Mouse (Mus musculus) heart, embryonic 14.5 days (tissue): ENCODE results near the gene Acad12. TPM values are rescaled to one million over a fixed set of nuclear protein-coding genes. Genes with fewer than 3 reads are reported as not detected.

Experiments
- ATAC-seq: fragments of 200-750 bp; cut with Nextera tagmentation; 2 replicates; pipeline ENCODE4 v1.8.0; 2017; ENCODE audit warnings: low read depth, moderate TSS enrichment; ENCODE audit not compliant: insufficient number of reproducible peaks, insufficient read depth, low FRiP score
- H3K27ac ChIP-seq, 2 experiments: fragments of 200-500 bp in 1 of 2; fragments of 300-500 bp in 1 of 2; sonication (generic) in 1 of 2; replicated peaks in 1 of 2; 2 replicates each; pipeline ENCODE4 v1.5.1; 2012 to 2014; ENCODE audit warnings: low read depth in 2 of 2, low read length in 2 of 2, control low read depth in 1 of 2, mild to moderate bottlenecking in 1 of 2, mixed read lengths in 1 of 2; ENCODE audit not compliant: control insufficient read depth in 1 of 2, insufficient read depth in 1 of 2
- H3K27me3 ChIP-seq: fragments of 300-500 bp; sonication (generic); 2 replicates; pipeline ENCODE4 v1.6.1; 2014; ENCODE audit warnings: mild to moderate bottlenecking, low read length, control low read depth; ENCODE audit not compliant: control insufficient read depth, insufficient read depth
- H3K36me3 ChIP-seq: fragments of 300-500 bp; sonication (generic); 2 replicates; pipeline ENCODE4 v1.6.1; 2014; ENCODE audit warnings: mild to moderate bottlenecking, control low read depth, low read length, mixed read lengths; ENCODE audit not compliant: control insufficient read depth, insufficient read depth
- H3K4me1 ChIP-seq, 2 experiments: fragments of 200-500 bp in 1 of 2; fragments of 300-500 bp in 1 of 2; sonication (generic) in 1 of 2; 2 replicates each; pipeline ENCODE4 v1.6.1; 2012 to 2014; ENCODE audit warnings: low read length in 2 of 2, control low read depth in 1 of 2, mixed read lengths in 1 of 2; ENCODE audit not compliant: control insufficient read depth in 2 of 2, insufficient read depth in 2 of 2
- H3K4me2 ChIP-seq: fragments of 300-500 bp; sonication (generic); 2 replicates; pipeline ENCODE4 v1.6.1; 2014; ENCODE audit warnings: mild to moderate bottlenecking, low read length
- H3K4me3 ChIP-seq, 2 experiments: fragments of 200-500 bp in 1 of 2; fragments of 300-500 bp in 1 of 2; sonication (generic) in 1 of 2; 2 replicates each; pipeline ENCODE4 v1.5.1; 2012 to 2014; ENCODE audit warnings: low read length in 2 of 2, mild to moderate bottlenecking in 2 of 2, control low read depth in 1 of 2, low read depth in 1 of 2, moderate library complexity in 1 of 2; ENCODE audit not compliant: control insufficient read depth in 1 of 2, insufficient read depth in 1 of 2
- H3K9ac ChIP-seq: fragments of 300-500 bp; sonication (generic); 2 replicates; pipeline ENCODE4 v1.6.1; 2014; ENCODE audit warnings: mild to moderate bottlenecking, low read length
- H3K9me3 ChIP-seq: fragments of 300-500 bp; sonication (generic); 2 replicates; pipeline ENCODE4 v1.6.1; 2016; ENCODE audit warnings: low read length, control low read depth; ENCODE audit not compliant: control insufficient read depth
- WGBS: fragments of 180-500 bp; shearing (Covaris S2); extraction: QIAGEN DNeasy Blood & Tissue Kit; methylation state at CpG from one replicate; pipeline ENCODE4 v1.1.7; 2014; 5-methylcytosine and 5-hydroxymethylcytosine counted together
- polyA plus RNA-seq: library from polyadenylated mRNA; unstranded; fragments of >200 nt; fragmentation: Nextera tagmentation; extraction: Ambion mirVana; gene quantifications from 2 replicates; pipeline ENCODE4 v1.2.1, GENCODE M21; 2014

Acad12 gene
- polyA plus RNA-seq, 1 experiment from 2014 or later: 7.3 TPM

DNA sequence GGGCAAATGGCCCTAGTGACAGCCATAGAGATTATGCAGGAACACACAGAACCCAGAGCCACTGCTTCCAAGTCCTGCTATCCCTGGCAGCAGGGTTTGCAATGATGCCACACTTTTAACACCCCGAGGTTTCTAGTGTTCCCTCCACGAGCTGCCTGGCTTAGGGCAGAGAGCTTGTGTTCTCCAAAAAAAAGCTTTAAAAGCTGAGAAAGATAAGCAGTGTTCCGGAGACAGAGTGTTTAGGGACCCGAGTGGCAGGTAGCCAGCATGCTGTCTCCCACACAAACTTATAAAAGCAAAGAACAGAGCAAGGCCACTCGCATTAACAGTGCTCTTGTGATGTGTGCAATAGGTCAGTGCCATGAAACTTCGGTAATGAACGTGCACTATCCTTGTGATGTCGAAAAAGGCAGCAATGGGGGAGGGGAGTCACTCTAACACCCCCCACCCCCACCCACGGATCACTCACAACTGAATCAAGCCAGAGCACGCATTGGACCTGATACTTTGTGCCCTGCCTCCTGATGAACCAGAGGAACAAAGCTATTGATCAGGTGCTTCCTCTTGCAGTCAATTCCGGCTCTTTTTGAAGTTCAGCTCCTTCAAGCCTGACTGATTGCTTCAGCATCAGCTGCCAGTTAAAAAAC is 27.2 kb downstream of the Acad12 start:
- no peaks in the 10 kb centered on the region for H3K9me3 ChIP-seq
- 0 out of 4 replicates have a peak overlapping the region, but pooled peaks of 1 of the 2 experiments have one; percentile 6 for H3K27ac ChIP-seq
- H3K27me3 ChIP-seq: no peaks in the 10 kb centered on the region
- H3K4me2 ChIP-seq: peak overlapping the region; percentile 97; the same call in 1 of the 2 replicates
- 51% methylated on average over 11 of the region's 11 CpGs for WGBS
- H3K4me1 ChIP-seq: peaks cover 18 to 27% of the 10 kb centered on the region in 2 experiments
- no peak overlapping the region for H3K9ac ChIP-seq
- no peak for ATAC-seq
- H3K4me3 ChIP-seq: no peak overlapping the region
- H3K36me3 ChIP-seq: no peaks in the 10 kb centered on the region

DNA sequence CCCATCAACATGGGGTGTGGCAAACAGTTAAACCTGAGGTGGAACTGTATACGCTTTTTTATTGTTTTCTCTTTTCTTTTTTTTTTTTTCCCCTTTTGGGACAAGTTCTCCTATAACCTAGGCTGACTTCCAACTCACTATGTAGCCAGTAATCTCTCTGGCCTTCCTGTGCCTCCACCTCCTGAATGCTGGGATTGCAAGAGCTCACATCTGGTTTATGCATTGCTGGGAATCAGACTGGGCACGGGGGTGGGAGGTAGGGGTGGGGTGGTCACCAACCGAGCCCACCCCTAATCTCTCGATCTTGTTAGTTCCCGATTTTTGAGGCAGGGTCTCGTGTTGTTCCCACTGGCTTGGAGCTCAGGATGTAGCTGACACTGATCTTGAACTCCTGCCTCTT is 28.8 kb downstream of the Acad12 start:
- no peak for ATAC-seq
- H3K4me1 ChIP-seq: peaks cover 13 to 23% of the 10 kb centered on the region in 2 experiments
- H3K4me2 ChIP-seq: no peak overlapping the region
- H3K27me3 ChIP-seq: no peaks in the 10 kb centered on the region
- no peak overlapping the region for H3K9ac ChIP-seq
- 65% methylated on average over 6 of the region's 6 CpGs for WGBS
- H3K9me3 ChIP-seq: no peaks in the 10 kb centered on the region
- no peaks in the 10 kb centered on the region for H3K36me3 ChIP-seq
- no peak overlapping the region for H3K4me3 ChIP-seq
- H3K27ac ChIP-seq: no peak overlapping the region

DNA sequence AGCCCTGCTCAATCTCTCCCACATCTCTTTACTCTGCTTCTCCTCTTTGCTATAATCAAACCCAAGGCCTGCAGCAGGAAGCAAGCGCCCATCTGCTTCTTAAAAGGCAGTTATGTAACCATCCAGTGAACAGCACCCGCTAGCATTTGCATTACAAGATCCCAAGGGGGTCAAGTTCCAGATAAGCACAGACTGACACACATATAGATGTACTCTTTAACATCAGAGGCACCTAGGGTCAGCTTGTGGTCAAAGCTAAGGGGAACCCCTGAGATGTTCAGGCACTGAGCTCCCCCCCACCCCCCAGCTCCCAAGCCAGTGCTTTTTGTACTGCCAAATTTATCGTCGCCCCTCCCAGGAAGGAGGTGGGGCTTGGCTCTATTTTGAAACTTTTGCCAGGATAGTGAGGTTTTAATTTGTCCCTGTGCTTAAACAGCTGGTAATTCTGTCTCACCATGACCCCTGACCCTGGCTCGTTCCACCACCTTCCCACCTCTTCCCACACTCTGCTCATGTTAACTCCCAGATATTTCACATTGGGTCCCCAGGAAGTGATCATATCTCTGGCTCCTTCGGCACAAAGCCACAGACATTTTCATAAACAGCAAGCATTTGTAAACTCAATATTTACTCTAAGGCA is 32.2 kb downstream of the Acad12 start:
- Histone ChIP-seq H3K4me1 (peaks cover 7 to 8% of the 10 kb centered on the region in 2 experiments), H3K4me3 (no peak overlapping the region), H3K27me3 (no peaks in the 10 kb centered on the region), H3K9ac (no peak overlapping the region), H3K9me3 (no peaks in the 10 kb centered on the region), H3K36me3 (no peaks in the 10 kb centered on the region), H3K27ac (no peak overlapping the region), H3K4me2 (no peak overlapping the region)
- ATAC-seq: no peak
- WGBS: 55% methylated on average over 6 of the region's 6 CpGs

DNA sequence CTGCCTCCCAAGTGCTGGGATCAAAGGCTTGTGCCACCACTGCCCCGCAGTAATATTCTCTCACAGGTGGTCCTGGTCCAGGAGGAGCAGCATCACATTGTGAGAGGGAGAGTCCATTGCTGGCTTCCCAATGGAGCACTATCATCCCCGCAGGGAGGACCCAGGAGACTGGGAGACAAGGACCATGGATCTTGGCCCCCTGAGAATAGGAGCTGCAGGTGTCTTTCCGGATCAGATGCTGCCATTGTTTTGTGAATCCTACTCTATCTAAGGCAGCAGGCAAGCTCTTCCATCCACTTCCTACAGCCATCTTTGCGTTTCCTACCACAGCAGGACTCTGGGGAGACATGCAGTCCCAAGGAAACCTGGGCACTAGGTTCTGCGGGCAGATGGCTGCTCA is 33.0 kb downstream of the Acad12 start:
- Histone ChIP-seq H3K4me3 (no peak overlapping the region), H3K9me3 (no peaks in the 10 kb centered on the region), H3K4me1 (peaks cover 4 to 10% of the 10 kb centered on the region in 2 experiments), H3K27me3 (no peaks in the 10 kb centered on the region), H3K36me3 (no peaks in the 10 kb centered on the region), H3K9ac (no peak overlapping the region), H3K27ac (no peak overlapping the region), H3K4me2 (no peak overlapping the region)
- ATAC-seq: no peak
- 78% methylated on average over 5 of the region's 5 CpGs for WGBS

DNA sequence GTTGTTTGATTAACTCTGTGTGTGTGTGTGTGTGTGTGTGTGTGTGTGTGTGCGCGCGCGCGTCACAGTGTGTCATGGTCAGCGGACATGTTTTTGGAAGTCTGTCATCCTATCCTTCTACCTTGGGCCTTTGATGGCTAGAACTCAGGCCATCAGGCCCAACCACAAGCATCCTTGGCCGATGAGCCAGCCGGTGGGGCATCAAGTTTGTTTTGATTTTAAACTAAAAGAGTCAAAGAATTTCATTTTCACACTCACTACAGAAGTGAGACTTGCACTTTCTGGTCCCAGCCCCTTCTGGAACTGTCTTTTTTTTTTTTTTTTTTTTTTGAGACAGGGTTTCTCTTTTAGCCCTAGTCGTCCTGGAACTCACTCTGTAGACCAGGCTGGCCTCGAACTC is 33.7 kb downstream of the Acad12 start:
- no peak overlapping the region for H3K4me2 ChIP-seq
- peaks cover 4 to 10% of the 10 kb centered on the region in 2 experiments for H3K4me1 ChIP-seq
- H3K4me3 ChIP-seq: no peak overlapping the region
- WGBS: 95% methylated on average over 10 of the region's 10 CpGs
- no peak overlapping the region for H3K9ac ChIP-seq
- no peak overlapping the region for H3K27ac ChIP-seq
- H3K27me3 ChIP-seq: no peaks in the 10 kb centered on the region
- H3K36me3 ChIP-seq: no peaks in the 10 kb centered on the region
- no peak for ATAC-seq
- H3K9me3 ChIP-seq: no peaks in the 10 kb centered on the region

DNA sequence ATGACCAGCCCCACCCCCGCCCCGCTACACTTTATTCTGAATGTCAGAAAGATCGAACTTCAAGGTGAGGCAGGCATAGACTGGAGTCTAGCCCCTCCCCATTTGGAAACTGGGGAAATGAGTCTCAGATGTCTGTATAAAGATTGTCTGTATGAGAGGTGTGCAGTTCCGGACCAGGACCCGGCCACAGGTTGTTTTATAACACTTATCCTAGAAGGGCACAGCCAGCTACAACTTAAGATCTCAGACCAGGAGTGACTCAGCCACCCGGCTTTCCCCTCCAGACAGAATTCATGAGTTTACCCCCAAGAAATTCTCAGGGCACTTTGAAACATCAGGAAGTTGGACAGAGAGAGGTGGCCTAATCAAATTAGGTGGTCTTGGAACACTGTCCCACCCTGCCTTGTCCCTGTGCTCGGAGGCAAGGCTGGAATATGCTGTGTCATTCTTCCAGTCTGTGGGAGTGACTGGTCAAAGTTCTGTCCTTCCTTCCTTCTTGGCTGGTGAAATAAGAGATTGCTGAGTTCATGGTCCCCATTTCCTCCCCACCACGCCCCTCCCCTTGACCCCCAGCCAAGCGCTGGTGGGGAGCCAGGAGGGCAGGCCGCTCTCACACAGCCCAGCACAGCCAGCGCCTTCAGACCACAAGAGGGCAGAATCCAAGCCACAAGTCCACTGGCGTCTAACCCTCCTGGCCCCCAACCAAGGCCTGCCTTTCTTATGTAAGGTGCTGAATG is 34.8 kb downstream of the Acad12 start:
- H3K9ac ChIP-seq: no peak overlapping the region; the same call in 1 of the 2 replicates

DNA sequence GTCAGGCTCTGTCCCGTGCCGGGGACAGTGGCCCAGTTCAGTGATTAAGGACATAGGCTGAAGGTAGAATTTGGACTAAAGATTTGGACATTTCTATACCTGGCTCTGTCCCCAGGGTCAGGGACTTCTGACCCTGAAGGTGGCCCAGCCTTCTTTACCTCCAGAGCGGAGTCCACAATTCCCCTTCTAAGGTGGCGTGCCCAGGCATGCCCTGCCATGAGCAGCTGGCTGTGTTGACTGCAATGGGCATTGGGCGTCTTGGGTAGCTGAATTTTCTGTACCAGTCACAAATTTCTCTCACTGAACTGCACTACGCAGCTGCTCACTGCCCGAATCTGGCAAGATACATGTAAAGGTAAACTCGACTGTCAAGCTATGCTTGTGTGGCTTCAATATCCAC is 36.8 kb downstream of the Acad12 start:
- no peaks in the 10 kb centered on the region for H3K27me3 ChIP-seq
- no peak for ATAC-seq

More for the DNA sequence above, 34.8 kb downstream of the Acad12 start:
- peaks cover 6% of the 10 kb centered on the region; the same call in 1 of the 2 replicates for H3K36me3 ChIP-seq
- no peaks in the 10 kb centered on the region for H3K9me3 ChIP-seq
- H3K4me2 ChIP-seq: peak overlapping the region; percentile 16; the same call in 1 of the 2 replicates
- WGBS: 48% methylated on average over 12 of the region's 12 CpGs
- no peaks in the 10 kb centered on the region for H3K27me3 ChIP-seq
- peaks cover 4 to 10% of the 10 kb centered on the region in 2 experiments for H3K4me1 ChIP-seq
- no peak overlapping the region for H3K4me3 ChIP-seq
- ATAC-seq: peak; percentile 86
- H3K27ac ChIP-seq: peak overlapping the region; percentile 45 to 64; a peak in 3 of 4 replicates

More for the DNA sequence above, 36.8 kb downstream of the Acad12 start:
- Histone ChIP-seq H3K4me3 (no peak overlapping the region), H3K36me3 (peaks cover 6% of the 10 kb centered on the region; the same call in 1 of the 2 replicates), H3K27ac (no peak overlapping the region), H3K9me3 (no peaks in the 10 kb centered on the region), H3K4me2 (no peak overlapping the region), H3K4me1 (peaks cover 4 to 10% of the 10 kb centered on the region in 2 experiments), H3K9ac (no peak overlapping the region)
- 84% methylated on average over 8 of the region's 8 CpGs for WGBS
